Mouse (Mus musculus): ENCODE data around the gene Fbxo31. TPM values are rescaled to one million over a fixed set of nuclear protein-coding genes. Genes with fewer than 3 reads are reported as not detected.

The Fbxo31 gene
- polyA plus RNA-seq, 1 experiment: 14.7 TPM

Other genes with a start within 250 kb of the Fbxo31 start
- not detected in 2 replicates for gene 1700018B08Rik, start 34.5 kb downstream of the Fbxo31 start, polyA plus RNA-seq (2012; ENCODE audit: insufficient read depth, insufficient read length, missing spikeins)
- 258 and 275 TPM in 2 replicates for gene Map1lc3b, start 11.6 kb upstream of the Fbxo31 start, polyA plus RNA-seq (2012; ENCODE audit: insufficient read depth, insufficient read length, missing spikeins)
- gene Zcchc14, start 74.1 kb upstream of the Fbxo31 start, polyA plus RNA-seq (2012; ENCODE audit: insufficient read depth, insufficient read length, missing spikeins): 8.9 and 9.8 TPM in 2 replicates
- gene Jph3, start 150.8 kb upstream of the Fbxo31 start, polyA plus RNA-seq (2012; ENCODE audit: insufficient read depth, insufficient read length, missing spikeins): not detected in 2 replicates